Mouse (Mus musculus) midbrain, embryonic 14.5 days (tissue): ENCODE data around the gene Paip2b. TPM values are rescaled to one million over a fixed set of nuclear protein-coding genes. Genes with fewer than 3 reads are reported as not detected.
A peak's percentile ranks its signal among the peaks of the same experiment; 100 is the strongest.

Experiments used
- ATAC-seq: fragments of 200-750 bp; cut with Nextera tagmentation; 2 replicates; pipeline ENCODE4 v1.8.0; 2017; ENCODE audit warnings: moderate number of reproducible peaks, moderate library complexity; ENCODE audit not compliant: low FRiP score, low TSS enrichment
- DNase-seq: peaks from one replicate; pipeline ENCODE4 v3.0.0-alpha.2; 2015
- H3K27ac ChIP-seq: fragments of 300-500 bp; sonication (generic); replicated peaks from 2 replicates; pipeline ENCODE4 v1.5.1; 2014; ENCODE audit warnings: mild to moderate bottlenecking, low read depth, low read length, moderate library complexity
- H3K27me3 ChIP-seq: fragments of 300-500 bp; sonication (generic); 2 replicates; pipeline ENCODE4 v1.6.1; 2014; ENCODE audit warnings: low read length, control low read depth, mixed read lengths; ENCODE audit not compliant: control insufficient read depth, insufficient read depth
- H3K36me3 ChIP-seq: fragments of 300-500 bp; sonication (generic); 2 replicates; pipeline ENCODE4 v1.6.1; 2014; ENCODE audit warnings: low read length, control low read depth; ENCODE audit not compliant: control insufficient read depth, insufficient read depth
- H3K4me1 ChIP-seq: fragments of 300-500 bp; sonication (generic); 2 replicates; pipeline ENCODE4 v1.6.1; 2014; ENCODE audit warnings: mild to moderate bottlenecking, antibody characterized with exemption, low read length, control low read depth; ENCODE audit not compliant: control insufficient read depth, insufficient read depth
- H3K4me2 ChIP-seq: fragments of 300-500 bp; sonication (generic); 2 replicates; pipeline ENCODE4 v1.6.1; 2014; ENCODE audit warnings: mild to moderate bottlenecking, low read length, moderate library complexity
- H3K4me3 ChIP-seq: fragments of 300-500 bp; sonication (generic); replicated peaks from 2 replicates; pipeline ENCODE4 v1.5.1; 2014; ENCODE audit warnings: low read depth, low read length
- H3K9ac ChIP-seq: fragments of 300-500 bp; sonication (generic); replicated peaks from 2 replicates; pipeline ENCODE4 v1.6.1; 2014; ENCODE audit warnings: mild to moderate bottlenecking, low read length, moderate library complexity
- H3K9me3 ChIP-seq: fragments of 300-500 bp; sonication (generic); 2 replicates; pipeline ENCODE4 v1.6.1; 2016; ENCODE audit warnings: low read length, control low read depth, mixed read lengths; ENCODE audit not compliant: control insufficient read depth
- WGBS: fragments of 180-500 bp; shearing (Covaris S2); extraction: QIAGEN DNeasy Blood & Tissue Kit; methylation state at CpG from one replicate; pipeline ENCODE4 v1.1.7; 2014; 5-methylcytosine and 5-hydroxymethylcytosine counted together
- polyA plus RNA-seq: library from polyadenylated mRNA; unstranded; fragments of >200 nt; fragmentation: Nextera tagmentation; extraction: Ambion mirVana; gene quantifications from 2 replicates; pipeline ENCODE4 v1.2.1, GENCODE M21; 2014

The Paip2b gene
- polyA plus RNA-seq, 1 experiment from 2014 or later: 25.7 TPM

DNA sequence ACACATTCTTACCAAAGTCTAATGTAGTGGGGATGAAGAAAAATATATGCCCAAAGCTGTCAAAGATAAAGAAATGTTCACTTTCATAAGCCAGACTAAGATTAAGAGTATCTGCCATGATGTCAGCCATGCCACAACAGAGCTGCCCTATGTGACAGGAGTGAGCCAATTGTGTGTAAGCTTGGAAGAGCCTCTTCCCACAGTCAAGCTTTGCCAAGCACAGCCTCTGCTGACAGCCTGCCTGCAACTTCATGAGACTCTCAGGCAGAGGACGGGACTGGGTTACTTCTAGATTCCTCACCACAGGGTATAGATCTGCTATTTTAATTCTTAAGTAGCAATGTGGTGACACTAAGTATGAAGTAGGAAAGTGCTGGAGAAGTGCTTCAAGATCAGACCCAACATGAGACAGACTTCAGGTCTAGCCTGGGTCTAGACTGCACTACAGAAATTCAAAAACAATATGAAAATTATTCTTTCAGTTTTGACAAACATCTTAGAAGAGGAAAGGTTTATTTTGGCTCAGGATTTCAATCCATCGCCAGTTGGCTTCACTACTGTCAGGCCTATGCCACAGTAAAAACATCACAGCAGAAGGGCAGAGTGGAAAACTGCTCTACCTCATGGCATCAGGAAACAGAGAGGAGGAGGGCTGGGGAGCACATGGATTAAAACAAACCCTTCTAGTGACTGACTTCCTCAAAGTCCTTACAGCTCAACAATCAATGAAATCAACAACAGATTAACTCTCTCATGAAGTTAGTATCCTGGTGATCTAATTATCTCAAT lies 10.6 kb downstream of the Paip2b start:
- H3K36me3 ChIP-seq: peaks cover 3% of the 10 kb centered on the region; the same call in 1 of the 2 replicates
- H3K4me3 ChIP-seq: no peak overlapping the region
- no peak overlapping the region for H3K9ac ChIP-seq
- H3K4me1 ChIP-seq: no peaks in the 10 kb centered on the region
- DNase-seq: no peak
- no peak overlapping the region for H3K4me2 ChIP-seq
- no peaks in the 10 kb centered on the region for H3K27me3 ChIP-seq
- no peak for ATAC-seq
- H3K27ac ChIP-seq: no peak overlapping the region
- WGBS: 84% methylated on average over 2 of the region's 2 CpGs
- no peaks in the 10 kb centered on the region for H3K9me3 ChIP-seq

DNA sequence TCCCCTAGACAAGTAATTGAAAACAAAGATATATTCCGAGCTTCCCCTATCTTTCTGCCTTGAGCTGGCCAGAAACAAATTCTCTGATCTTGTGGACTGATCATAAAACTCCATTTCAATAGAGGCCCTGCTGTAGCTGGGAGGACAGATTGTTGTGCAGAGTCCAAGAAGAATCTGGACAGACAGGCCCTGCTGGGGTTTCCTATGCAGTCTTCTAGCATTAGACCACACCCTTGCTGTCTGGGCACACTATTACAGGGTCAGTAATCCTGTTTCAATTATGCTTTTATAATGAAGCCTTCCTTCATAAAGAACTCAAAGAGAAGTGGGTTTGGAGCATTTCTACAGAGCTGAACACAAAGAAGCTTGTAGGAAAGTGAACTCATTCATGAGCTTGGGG lies 12.5 kb downstream of the Paip2b start:
- H3K4me1 ChIP-seq: no peaks in the 10 kb centered on the region
- WGBS: 82% methylated on average over 1 of the region's 1 CpGs
- peaks cover 13% of the 10 kb centered on the region for H3K36me3 ChIP-seq
- no peaks in the 10 kb centered on the region for H3K27me3 ChIP-seq
- H3K9ac ChIP-seq: no peak overlapping the region
- H3K4me2 ChIP-seq: no peak overlapping the region
- no peaks in the 10 kb centered on the region for H3K9me3 ChIP-seq
- no peak overlapping the region for H3K27ac ChIP-seq
- H3K4me3 ChIP-seq: no peak overlapping the region
- ATAC-seq: no peak
- DNase-seq: no peak

- no peaks in the 10 kb centered on the region for H3K27me3 ChIP-seq
- WGBS: 95% methylated on average over 3 of the region's 3 CpGs
- no peaks in the 10 kb centered on the region for H3K9me3 ChIP-seq
- no peak overlapping the region for H3K4me2 ChIP-seq
- H3K36me3 ChIP-seq: peaks cover 25% of the 10 kb centered on the region
- H3K4me3 ChIP-seq: no peak overlapping the region
- H3K27ac ChIP-seq: no peak overlapping the region
- no peak for DNase-seq
- ATAC-seq: no peak
- H3K9ac ChIP-seq: no peak overlapping the region
- no peaks in the 10 kb centered on the region for H3K4me1 ChIP-seq
These were observed 15.7 kb downstream of the Paip2b start for GRCm38 (mm10) chr6:83815801-83816200.

DNA sequence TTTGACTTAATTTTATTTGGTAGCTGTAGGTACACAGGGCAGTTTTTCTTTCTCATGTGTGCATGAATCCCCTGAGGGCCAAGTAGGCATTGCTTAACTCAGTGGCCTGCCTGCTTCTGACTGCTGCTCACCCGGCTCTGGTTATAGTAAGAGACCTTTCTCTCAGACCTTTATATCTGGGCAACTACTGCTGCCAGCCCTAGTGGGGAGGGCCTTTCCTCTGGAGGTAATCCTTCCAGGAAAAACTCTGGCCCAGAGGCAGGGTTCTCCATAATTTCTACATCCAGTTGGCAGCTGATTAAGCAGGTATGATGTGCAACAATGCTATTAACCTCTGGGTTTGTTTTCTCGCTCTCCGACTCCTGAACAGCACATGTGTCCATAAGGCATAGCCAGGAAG lies 28.7 kb downstream of the Paip2b start:
- Histone ChIP-seq H3K9ac (no peak overlapping the region), H3K27me3 (no peaks in the 10 kb centered on the region), H3K36me3 (peaks cover 64% of the 10 kb centered on the region), H3K4me3 (no peak overlapping the region), H3K4me1 (no peaks in the 10 kb centered on the region), H3K27ac (no peak overlapping the region), H3K4me2 (no peak overlapping the region), H3K9me3 (no peaks in the 10 kb centered on the region)
- WGBS: 91% methylated on average over 3 of the region's 3 CpGs
- DNase-seq: no peak
- no peak for ATAC-seq

- WGBS: 88% methylated on average over 5 of the region's 5 CpGs
These were observed 29.5 kb downstream of the Paip2b start for GRCm38 (mm10) chr6:83802033-83802432.

GRCm38 (mm10) chr6:83796686-83797085 lies 34.9 kb downstream of the Paip2b start:
- Histone ChIP-seq H3K9me3 (no peaks in the 10 kb centered on the region), H3K4me1 (peaks cover 10% of the 10 kb centered on the region), H3K27me3 (no peaks in the 10 kb centered on the region), H3K27ac (no peak overlapping the region), H3K4me2 (no peak overlapping the region), H3K4me3 (no peak overlapping the region), H3K9ac (no peak overlapping the region), H3K36me3 (peaks cover 29% of the 10 kb centered on the region)
- 63% methylated on average over 3 of the region's 3 CpGs for WGBS
- ATAC-seq: no peak
- peak; percentile 16 for DNase-seq

More at GRCm38 (mm10) chr6:83802033-83802432, 29.5 kb downstream of the Paip2b start:
- ATAC-seq (no peak), DNase-seq (no peak)
- Histone ChIP-seq H3K9me3 (no peaks in the 10 kb centered on the region), H3K27me3 (no peaks in the 10 kb centered on the region), H3K4me3 (no peak overlapping the region), H3K36me3 (peaks cover 59% of the 10 kb centered on the region), H3K9ac (no peak overlapping the region), H3K4me1 (no peaks in the 10 kb centered on the region), H3K27ac (no peak overlapping the region), H3K4me2 (no peak overlapping the region)

- peak; percentile 68 for DNase-seq
- peak overlapping the region; percentile 79 for H3K4me3 ChIP-seq
- peaks cover 10% of the 10 kb centered on the region for H3K4me1 ChIP-seq
- peak overlapping the region; percentile 89 for H3K9ac ChIP-seq
- peaks cover 17% of the 10 kb centered on the region for H3K36me3 ChIP-seq
- H3K4me2 ChIP-seq: peak overlapping the region; percentile 77
- 14% methylated on average over 13 of the region's 13 CpGs for WGBS
- peak; percentile 48; the same call in 1 of the 2 replicates for ATAC-seq
- peak overlapping the region; percentile 97 for H3K27ac ChIP-seq
- H3K9me3 ChIP-seq: no peaks in the 10 kb centered on the region
- no peaks in the 10 kb centered on the region for H3K27me3 ChIP-seq
These were observed 36.0 kb downstream of the Paip2b start for GRCm38 (mm10) chr6:83795492-83795900.

DNA sequence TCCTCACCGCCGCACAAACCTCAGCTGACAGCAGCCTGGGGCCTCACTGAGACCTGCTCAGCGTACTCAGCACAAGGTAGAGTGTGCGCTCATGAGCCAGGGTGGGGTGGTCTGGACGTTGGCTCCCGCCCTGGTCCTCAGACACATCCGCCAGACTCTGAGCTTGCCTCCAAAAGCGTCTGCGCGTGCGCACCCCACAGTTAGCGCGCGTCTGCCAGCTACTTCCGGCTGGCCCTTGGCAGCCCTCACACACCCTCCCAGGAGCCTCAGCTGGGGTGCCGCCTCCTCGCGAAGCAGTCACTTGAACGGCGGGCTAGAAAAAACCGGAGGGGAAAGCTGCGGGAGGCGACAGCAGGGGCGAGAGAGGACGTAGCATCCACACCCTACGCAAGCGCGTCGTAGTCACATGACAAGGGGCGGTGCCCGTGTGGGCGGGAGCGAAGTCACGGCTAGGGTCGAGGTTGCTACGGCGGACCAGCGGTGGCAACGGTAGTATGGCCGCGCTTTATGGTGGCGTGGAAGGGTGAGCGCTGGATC lies 36.7 kb downstream of the Paip2b start, which contains the start of gene Nagk:
TSS of gene Nagk (plus strand) at position 223 of the 537 bp plus-strand sequence.
- peak; percentile 97 for DNase-seq
- Histone ChIP-seq H3K9me3 (no peaks in the 10 kb centered on the region), H3K4me2 (peak within 1 kb of the TSS; percentile 77), H3K9ac (peak within 1 kb of the TSS; percentile 89), H3K36me3 (peaks cover 11% of the 10 kb centered on the region; the same call in 1 of the 2 replicates), H3K4me3 (peak within 1 kb of the TSS; percentile 79), H3K27ac (peak within 1 kb of the TSS; percentile 97), H3K4me1 (peaks cover 10% of the 10 kb centered on the region), H3K27me3 (no peaks in the 10 kb centered on the region)
- under 1% methylated on average over 43 of the region's 43 CpGs for WGBS
- peak; percentile 94 for ATAC-seq
